Mouse (Mus musculus) lung, embryonic 14.5 days (tissue): ENCODE results near the gene Sipa1l3. TPM values are rescaled to one million over a fixed set of nuclear protein-coding genes. Genes with fewer than 3 reads are reported as not detected.

ENCODE experiments used
- ATAC-seq: fragments of 200-750 bp; cut with Nextera tagmentation; 2 replicates; pipeline ENCODE4 v1.8.0; 2017; ENCODE audit warnings: mild to moderate bottlenecking, moderate TSS enrichment, moderate library complexity; ENCODE audit not compliant: insufficient read depth
- DNase-seq: peaks from one replicate; pipeline ENCODE4 v3.0.0-alpha.2; 2015
- H3K27ac ChIP-seq: fragments of 300-500 bp; sonication (generic); 2 replicates; pipeline ENCODE4 v1.5.1; 2014; ENCODE audit warnings: low read depth, mild to moderate bottlenecking, moderate library complexity
- H3K27me3 ChIP-seq: fragments of 300-500 bp; sonication (generic); 2 replicates; pipeline ENCODE4 v1.6.1; 2014; ENCODE audit warnings: low read length, control low read depth; ENCODE audit not compliant: insufficient read depth
- H3K36me3 ChIP-seq: fragments of 300-500 bp; sonication (generic); 2 replicates; pipeline ENCODE4 v1.6.1; 2014; ENCODE audit warnings: control low read depth; ENCODE audit not compliant: insufficient read depth
- H3K4me1 ChIP-seq: fragments of 300-500 bp; sonication (generic); 2 replicates; pipeline ENCODE4 v1.6.1; 2014; ENCODE audit warnings: antibody characterized with exemption, control low read depth; ENCODE audit not compliant: insufficient read depth
- H3K4me2 ChIP-seq: fragments of 300-500 bp; sonication (generic); 2 replicates; pipeline ENCODE4 v1.6.1; 2014; ENCODE audit warnings: mild to moderate bottlenecking
- H3K4me3 ChIP-seq: fragments of 300-500 bp; sonication (generic); 2 replicates; pipeline ENCODE4 v1.5.1; 2014; ENCODE audit warnings: low read depth, low read length
- H3K9ac ChIP-seq: fragments of 300-500 bp; sonication (generic); 2 replicates; pipeline ENCODE4 v1.6.1; 2014
- H3K9me3 ChIP-seq: fragments of 300-500 bp; sonication (generic); 2 replicates; pipeline ENCODE4 v1.6.1; 2016; ENCODE audit warnings: low read depth, low read length, control low read depth
- CTCF ChIP-seq: IDR thresholded peaks from 2 replicates; pipeline ENCODE4 v1.5.1; 2016; ENCODE audit warnings: antibody characterized with exemption, low read depth
- WGBS: fragments of 180-500 bp; shearing (Covaris S2); extraction: QIAGEN DNeasy Blood & Tissue Kit; methylation state at CpG from one replicate; pipeline ENCODE4 v1.1.7; 2014; 5-methylcytosine and 5-hydroxymethylcytosine counted together
- polyA plus RNA-seq: library from polyadenylated mRNA; unstranded; fragments of >200 nt; fragmentation: Nextera tagmentation; extraction: Ambion mirVana; gene quantifications from 2 replicates; pipeline ENCODE4 v1.2.1, GENCODE M21; 2014

Sipa1l3 gene
- polyA plus RNA-seq, 1 experiment from 2014 or later = 20.2 TPM

- Histone ChIP-seq H3K9me3 (no peaks in the 10 kb centered on the region), H3K4me2 (no peak overlapping the region), H3K27me3 (no peaks in the 10 kb centered on the region), H3K27ac (no peak overlapping the region), H3K4me3 (no peak overlapping the region), H3K4me1 (peaks cover 37% of the 10 kb centered on the region), H3K36me3 (no peaks in the 10 kb centered on the region), H3K9ac (no peak overlapping the region)
- ATAC-seq (no peak), DNase-seq (no peak)
- TF ChIP-seq CTCF = no peak
- WGBS = 44% methylated on average over 4 of the region's 4 CpGs
Observed at GRCm38 (mm10) chr7:29419836-29420235, 98.6 kb downstream of the Sipa1l3 start.

- Histone ChIP-seq H3K4me3 (no peak overlapping the region), H3K9ac (no peak overlapping the region), H3K4me1 (peaks cover 27% of the 10 kb centered on the region), H3K4me2 (no peak overlapping the region), H3K9me3 (no peaks in the 10 kb centered on the region), H3K27me3 (no peaks in the 10 kb centered on the region), H3K27ac (peak overlapping the region; percentile 74; the same call in 1 of the 2 replicates), H3K36me3 (no peaks in the 10 kb centered on the region)
- no peak for TF ChIP-seq CTCF
- ATAC-seq = peak; percentile 69
- peak; percentile 86 for DNase-seq
- WGBS = 36% methylated on average over 6 of the region's 6 CpGs
Observed at GRCm38 (mm10) chr7:29418231-29418630, 100.2 kb downstream of the Sipa1l3 start.

GRCm38 (mm10) chr7:29417332-29418069, 100.9 kb downstream of the Sipa1l3 start:
- Histone ChIP-seq H3K27ac (peak overlapping the region; percentile 74), H3K4me1 (peaks cover 24% of the 10 kb centered on the region), H3K4me2 (no peak overlapping the region), H3K9ac (no peak overlapping the region), H3K27me3 (no peaks in the 10 kb centered on the region), H3K9me3 (no peaks in the 10 kb centered on the region), H3K4me3 (no peak overlapping the region), H3K36me3 (no peaks in the 10 kb centered on the region)
- 42% methylated on average over 8 of the region's 8 CpGs for WGBS
- ATAC-seq (peak; percentile 26; the same call in 1 of the 2 replicates), DNase-seq (peak; percentile 42)
- TF ChIP-seq CTCF = no peak

- no peak for TF ChIP-seq CTCF
- ATAC-seq (no peak), DNase-seq (peak; percentile 36)
- Histone ChIP-seq H3K9ac (no peak overlapping the region), H3K4me1 (peaks cover 25% of the 10 kb centered on the region), H3K4me2 (no peak overlapping the region), H3K27me3 (no peaks in the 10 kb centered on the region), H3K27ac (peak overlapping the region; percentile 74; the same call in 1 of the 2 replicates), H3K36me3 (no peaks in the 10 kb centered on the region), H3K4me3 (no peak overlapping the region), H3K9me3 (no peaks in the 10 kb centered on the region)
- WGBS = 36% methylated on average over 2 of the region's 2 CpGs
Observed at GRCm38 (mm10) chr7:29416906-29417305, 101.5 kb downstream of the Sipa1l3 start.

- no peak overlapping the region for H3K4me2 ChIP-seq
- H3K27me3 ChIP-seq = no peaks in the 10 kb centered on the region
- TF ChIP-seq CTCF = no peak
- ATAC-seq (peak; percentile 13; the same call in 1 of the 2 replicates), DNase-seq (no peak)
- H3K4me3 ChIP-seq = no peak overlapping the region
- H3K9ac ChIP-seq = no peak overlapping the region
- no peaks in the 10 kb centered on the region for H3K36me3 ChIP-seq
- WGBS = 46% methylated on average over 8 of the region's 8 CpGs
- H3K9me3 ChIP-seq = no peaks in the 10 kb centered on the region
- peak overlapping the region; percentile 69; the same call in 1 of the 2 replicates for H3K27ac ChIP-seq
- peaks cover 22% of the 10 kb centered on the region for H3K4me1 ChIP-seq
Observed at GRCm38 (mm10) chr7:29411838-29412580, 106.4 kb downstream of the Sipa1l3 start.

GRCm38 (mm10) chr7:29411216-29411816, 107.1 kb downstream of the Sipa1l3 start:
- TF ChIP-seq CTCF = no peak
- 0 out of 2 replicates have a peak overlapping the region, but pooled peaks have one; percentile 7 for H3K4me2 ChIP-seq
- no peak overlapping the region for H3K9ac ChIP-seq
- no peak overlapping the region for H3K4me3 ChIP-seq
- H3K27ac ChIP-seq = peak overlapping the region; percentile 69
- DNase-seq (peak; percentile 50), ATAC-seq (peak; percentile 57)
- WGBS = 44% methylated on average over 4 of the region's 4 CpGs
- no peaks in the 10 kb centered on the region for H3K27me3 ChIP-seq
- no peaks in the 10 kb centered on the region for H3K36me3 ChIP-seq
- peaks cover 22% of the 10 kb centered on the region for H3K4me1 ChIP-seq
- no peaks in the 10 kb centered on the region for H3K9me3 ChIP-seq

GRCm38 (mm10) chr7:29410402-29410801, 108.0 kb downstream of the Sipa1l3 start:
- no peak for ATAC-seq
- Histone ChIP-seq H3K4me2 (no peak overlapping the region), H3K36me3 (no peaks in the 10 kb centered on the region), H3K27ac (peak overlapping the region; percentile 69), H3K4me3 (no peak overlapping the region), H3K9ac (no peak overlapping the region), H3K27me3 (no peaks in the 10 kb centered on the region), H3K9me3 (no peaks in the 10 kb centered on the region), H3K4me1 (peaks cover 20% of the 10 kb centered on the region)
- 72% methylated on average over 8 of the region's 8 CpGs for WGBS
- no peak for TF ChIP-seq CTCF
- DNase-seq = no peak
